Mouse (Mus musculus) adrenal gland, postnatal 10 days (tissue): ENCODE results near the gene Ssh2. TPM values are rescaled to one million over a fixed set of nuclear protein-coding genes. Genes with fewer than 3 reads are reported as not detected.

Experiments used
- DNase-seq: peaks from one replicate; pipeline ENCODE4 v3.0.0; 2021; ENCODE audit warnings: mixed read lengths
- total RNA-seq, 2 experiments: library from RNA; stranded (reverse); gene quantifications; 2 replicates each; pipeline ENCODE4 v1.2.3; 2021

Ssh2 gene
- total RNA-seq, 2 experiments from 2014 or later, result 32.6 to 38.0 TPM

DNA sequence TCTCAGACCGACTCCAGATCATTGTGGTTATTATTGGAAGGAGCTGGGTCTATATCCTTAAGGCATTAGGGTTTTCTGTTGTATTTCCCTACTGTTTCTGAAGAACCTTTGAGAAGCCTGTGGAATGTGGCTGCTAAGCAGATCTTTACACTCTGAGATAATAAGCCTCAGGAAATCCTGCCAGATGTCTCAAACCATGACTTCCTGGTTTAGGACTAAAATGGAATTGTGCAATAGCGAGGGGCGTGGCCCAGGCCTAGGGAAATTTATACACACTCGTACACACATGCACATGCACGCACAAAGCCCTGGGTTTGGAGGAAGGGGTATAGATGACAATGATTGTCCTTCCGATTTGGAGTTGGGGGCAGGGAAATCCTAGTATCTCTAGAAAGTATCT is 193.8 kb downstream of the Ssh2 start:
- DNase-seq, result peak; percentile 57

DNA sequence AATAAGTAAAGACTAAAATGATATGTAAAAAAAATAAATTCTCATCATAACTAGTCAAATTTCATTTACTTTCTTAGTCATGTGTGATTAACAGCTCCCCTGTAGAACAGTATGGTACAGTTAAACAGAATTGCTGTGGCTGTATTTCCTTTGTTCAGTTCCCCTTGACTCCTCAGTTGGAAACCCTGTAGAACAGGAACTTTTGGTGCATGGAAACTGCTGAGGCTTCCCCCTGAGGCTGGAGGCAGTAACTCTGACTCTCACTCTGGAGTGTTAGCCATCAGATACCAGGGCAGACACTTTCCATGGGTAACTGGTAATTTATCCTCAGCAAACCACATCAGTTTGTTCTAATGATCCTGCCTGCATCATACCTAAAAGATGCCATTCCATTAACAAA is 195.2 kb downstream of the Ssh2 start:
- DNase-seq, result no peak

DNA sequence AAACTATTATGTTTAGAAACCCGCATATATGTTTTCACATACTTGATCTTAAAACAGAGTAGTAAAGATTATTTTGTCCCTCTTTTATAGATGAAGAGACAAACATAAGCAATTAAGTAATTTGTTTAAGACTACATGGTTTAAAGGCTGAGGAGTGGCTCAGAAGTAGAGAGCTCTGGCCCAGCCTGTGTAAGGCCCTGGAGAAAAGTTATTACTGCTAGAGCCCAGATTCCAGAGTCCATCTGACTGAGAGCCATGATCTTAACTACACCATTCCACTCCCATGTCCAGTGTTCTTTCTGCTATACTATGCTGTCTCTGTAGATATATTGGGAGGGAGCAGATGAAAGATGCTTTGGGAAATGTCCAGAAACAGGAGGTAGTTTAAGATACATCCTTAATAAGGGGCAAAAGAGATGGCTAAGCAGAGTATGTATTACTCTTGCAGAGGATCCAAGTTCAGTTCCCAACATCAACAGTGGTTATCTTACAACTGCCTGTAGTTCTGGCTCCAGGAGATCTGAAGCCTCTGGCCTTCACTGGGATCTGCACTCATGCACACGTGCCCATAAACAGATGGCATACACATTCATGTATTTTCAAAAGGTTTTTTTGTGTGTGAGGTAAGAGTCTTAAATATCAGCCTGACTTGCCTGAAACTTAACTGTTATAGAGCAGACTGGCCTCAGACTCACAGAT is 198.2 kb downstream of the Ssh2 start:
- no peak for DNase-seq

DNA sequence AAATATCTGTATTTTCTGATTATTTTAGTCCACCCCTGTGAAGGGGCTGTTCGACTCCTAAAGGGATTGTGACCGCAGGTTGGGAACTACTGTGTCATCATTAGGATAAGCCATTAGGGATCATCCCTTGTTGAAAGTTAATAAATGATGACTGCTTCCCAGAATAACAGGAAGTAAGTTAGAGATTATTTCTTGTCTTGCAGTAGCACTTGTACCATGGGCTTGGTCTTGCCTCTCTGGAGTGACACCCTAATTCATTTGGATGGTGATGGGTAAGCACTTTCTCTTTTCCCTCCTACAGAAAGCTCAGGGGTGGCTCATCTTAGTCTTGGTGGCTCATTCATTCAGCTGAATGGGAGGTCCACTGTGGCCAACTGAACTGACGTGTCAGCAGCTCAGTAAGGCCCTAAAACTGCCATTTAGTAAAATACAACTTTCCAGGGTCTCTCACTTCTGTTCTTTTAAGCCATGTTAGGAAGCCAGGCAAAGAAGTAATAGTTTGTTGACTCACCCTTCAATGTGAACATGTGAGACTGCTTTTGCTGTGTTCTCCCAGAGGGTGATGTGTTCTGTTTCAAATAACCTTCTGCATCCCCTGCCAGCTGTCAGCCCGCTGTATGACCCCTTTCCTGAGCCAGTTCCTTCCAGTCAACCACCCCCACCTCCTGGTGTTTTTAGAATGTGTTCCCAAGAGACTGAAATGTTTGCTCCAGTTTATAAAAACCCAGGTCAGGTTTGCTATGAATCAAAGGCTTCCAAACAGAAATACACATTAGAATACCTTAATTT is 200.3 kb downstream of the Ssh2 start:
- peak; percentile 33 for DNase-seq

DNA sequence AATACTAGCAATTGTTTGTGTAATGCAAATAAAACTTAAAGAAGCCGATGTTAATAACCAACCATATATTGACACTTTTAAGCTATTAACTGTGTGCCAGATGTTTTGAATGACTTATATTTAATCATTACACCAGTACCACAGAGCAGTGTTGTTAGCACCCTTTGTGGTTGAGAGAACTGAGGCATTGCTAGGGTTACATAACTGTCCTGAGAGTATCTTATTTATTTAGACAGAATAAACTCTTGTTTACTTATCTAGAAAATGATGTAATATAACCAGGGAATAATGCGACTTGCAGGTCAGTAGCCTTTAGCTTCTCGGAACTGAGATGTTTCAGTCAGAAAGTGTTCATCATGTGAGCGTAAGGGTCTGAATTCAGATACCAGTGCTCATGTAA is 201.9 kb downstream of the Ssh2 start:
- DNase-seq, result no peak

DNA sequence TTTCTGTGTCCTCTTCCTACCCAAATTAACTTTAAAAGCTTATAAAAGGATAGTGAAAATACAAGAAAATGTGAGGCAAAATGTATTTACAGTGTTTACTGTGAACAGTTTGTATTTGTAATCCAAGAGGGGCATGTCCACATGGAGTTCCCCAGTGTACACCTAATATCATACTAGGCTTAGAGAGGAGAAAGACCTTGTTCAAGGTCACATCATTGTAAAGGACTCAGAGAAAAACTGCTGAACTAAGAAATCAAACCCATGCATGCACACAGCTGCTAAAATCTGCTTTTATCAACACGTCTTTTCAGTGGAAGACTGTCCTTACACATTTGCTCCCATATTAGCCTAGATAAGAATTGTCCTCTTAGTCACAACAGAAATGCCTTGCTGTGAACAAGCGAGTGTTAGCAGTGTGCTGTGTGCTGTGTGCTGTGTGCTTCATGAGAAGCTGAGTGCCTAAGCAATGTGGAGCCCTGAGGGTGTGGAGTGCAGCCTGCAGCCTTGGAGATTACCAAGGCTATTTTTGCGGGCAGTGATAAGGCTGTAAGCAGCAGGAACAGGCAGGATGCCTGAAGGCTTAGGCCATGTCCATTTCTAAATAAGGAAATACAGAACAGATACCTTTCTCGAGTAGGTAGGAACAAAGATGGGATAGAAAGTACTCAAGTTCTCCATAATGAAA is 207.2 kb downstream of the Ssh2 start:
- peak; percentile 20 for DNase-seq

DNA sequence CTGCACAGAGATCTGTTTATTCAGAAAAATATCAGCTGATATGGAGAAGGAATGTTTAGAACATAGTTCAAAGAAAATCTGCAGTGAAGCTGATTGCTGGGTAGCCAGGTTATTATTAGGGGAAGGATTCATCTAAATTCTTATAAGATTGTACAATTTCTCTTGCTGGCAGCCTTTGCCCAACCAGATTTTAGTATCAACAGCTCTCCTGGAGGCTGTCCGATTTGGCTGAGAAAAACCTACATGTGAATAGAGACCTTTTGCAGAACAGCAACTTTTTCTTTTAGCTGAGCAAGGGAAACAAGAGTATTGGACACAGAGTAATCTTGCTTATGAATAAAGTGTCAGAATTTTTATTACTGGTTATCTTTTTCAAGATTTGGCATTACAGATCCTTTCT is 212.4 kb downstream of the Ssh2 start:
- DNase-seq, result no peak

DNA sequence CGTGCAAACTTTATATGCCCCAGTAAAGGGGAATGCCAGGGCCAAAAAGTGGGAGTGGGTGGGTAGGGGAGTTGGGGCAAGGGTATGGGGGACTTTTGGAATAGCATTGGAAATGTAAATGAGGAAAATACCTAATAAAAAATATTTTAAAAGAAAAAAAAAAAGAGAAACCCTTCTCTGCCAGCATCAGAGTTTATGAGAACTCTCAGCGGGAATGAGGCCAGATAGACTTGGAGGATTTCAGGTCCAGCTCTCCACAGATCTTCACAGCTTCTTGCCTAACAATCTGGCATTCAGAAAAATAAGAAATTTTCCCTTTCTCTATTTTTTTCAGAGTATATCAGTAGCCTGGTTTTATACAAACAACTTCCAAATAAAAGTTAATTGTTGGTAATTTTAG is 220.9 kb downstream of the Ssh2 start:
- DNase-seq, result no peak

DNA sequence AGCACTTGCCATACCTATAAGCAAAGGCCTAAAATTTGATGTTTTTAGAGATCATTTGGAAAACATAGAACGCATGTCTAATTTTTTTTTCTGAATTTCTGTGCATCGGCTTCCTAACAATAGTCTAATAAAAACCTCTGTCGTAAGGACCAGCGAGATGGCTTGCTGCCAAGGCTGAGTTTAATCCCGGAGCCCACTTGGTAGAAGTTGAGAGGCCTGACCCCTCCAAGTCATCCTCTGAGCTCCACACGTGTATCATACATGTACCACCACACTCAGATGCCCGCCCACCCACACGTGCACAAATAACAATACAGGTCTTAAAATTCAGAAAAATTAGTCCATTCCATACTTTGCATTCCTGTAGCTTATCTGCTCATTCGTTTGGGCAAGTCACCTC is 224.0 kb downstream of the Ssh2 start:
- no peak for DNase-seq

DNA sequence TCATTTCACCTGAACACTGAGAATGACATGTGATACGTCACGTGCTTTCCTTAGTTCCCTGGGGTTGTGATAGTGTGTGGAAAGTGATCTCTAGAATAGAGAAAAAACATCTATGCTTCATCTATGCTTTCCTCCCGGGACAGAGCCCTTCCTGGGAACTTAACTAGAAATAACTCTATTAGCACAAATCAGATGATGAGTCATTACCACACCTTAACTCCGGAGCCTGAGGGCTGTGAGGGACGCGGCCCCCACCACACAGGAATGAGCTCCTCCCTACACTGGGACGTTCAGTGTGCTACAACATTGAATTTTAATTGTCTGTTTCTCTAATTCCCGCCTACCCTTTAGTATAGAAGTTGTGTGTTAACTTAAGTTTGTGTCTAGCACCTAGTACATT is 224.9 kb downstream of the Ssh2 start:
- no peak for DNase-seq

DNA sequence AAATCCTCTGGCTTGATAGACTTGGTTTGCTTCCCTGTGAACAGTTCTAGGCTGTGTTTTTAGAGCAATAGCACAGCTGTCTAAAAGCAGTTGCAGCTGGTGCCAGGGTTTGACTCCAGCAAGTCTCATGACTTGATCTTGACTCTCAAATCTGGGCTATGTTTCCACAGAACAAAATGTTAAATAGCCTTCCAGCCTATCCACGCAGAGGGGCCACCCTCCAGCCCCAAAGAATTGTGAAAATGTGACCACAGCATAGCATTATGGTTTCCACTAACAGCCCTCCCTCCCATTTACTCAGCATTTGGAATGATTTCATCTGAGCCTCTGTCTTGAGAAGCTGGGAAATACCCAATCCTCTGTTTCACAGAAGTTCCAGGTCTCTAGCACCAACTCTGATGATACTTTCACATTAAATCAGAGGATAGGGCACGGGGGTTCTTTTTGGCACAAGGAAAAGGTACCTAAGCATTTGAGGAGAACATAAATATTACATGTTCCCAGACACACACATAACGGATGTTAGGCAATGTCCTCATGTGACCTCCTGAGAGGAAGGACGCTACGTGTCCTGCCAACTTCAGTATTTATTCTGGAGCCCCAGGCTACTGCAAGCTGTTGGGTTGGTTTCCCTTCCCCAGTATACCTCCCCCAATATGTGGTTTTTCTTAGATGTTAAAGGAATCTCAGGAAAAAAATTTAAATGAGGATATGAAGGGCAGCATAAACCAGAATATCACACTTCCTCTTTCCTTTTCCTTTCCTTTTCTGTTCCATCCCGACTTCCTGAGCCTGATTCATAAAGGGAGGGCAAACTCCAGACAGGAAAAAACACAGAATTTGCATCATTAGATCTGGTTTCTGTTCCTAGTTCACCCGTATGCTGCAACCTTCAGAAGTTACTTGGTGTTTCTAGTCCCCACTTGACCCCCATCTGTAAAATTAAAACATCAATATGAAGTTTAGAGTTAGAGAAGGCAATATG is 226.4 kb downstream of the Ssh2 start:
- DNase-seq, result peak; percentile 56

DNA sequence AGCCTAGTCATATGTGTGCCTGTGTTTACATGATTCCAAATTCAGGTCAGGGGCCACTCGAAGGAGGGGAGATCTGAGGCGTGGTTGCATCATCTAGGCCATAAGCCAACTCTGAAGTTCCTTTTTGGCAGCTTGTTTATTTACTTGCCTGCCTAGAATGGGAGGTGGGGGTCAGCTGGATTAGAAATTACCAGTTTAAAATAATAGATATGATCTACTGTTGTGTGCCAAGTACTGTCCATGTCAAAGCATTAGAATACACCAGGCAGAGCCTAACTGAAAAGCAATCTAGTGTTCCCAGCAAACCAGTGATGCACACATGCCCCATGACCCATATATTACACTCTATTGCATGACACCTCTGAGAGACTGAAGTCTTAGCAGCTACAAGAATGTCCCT is 228.9 kb downstream of the Ssh2 start:
- DNase-seq, result peak; percentile 61

DNA sequence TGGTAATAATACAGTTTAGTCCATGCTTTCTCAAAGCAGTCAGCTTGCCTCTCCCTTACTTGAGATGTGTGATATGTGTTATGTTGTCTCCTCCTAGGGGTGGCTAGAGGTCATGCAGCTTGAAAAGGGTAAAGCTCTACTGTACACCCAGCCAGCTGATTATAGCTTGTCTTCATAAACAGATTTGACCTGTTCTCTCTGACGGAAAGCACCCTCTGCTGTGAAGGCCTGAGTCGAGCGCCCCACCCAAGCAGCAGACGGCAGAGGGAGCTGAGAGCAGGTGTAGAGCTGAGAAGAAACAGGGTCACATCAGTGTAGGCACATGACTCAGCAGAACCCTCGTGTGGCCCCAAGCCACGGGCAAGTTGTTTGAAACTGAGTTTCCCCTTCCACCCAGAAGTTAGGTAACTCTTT is 230.5 kb downstream of the Ssh2 start:
- peak; percentile 59 for DNase-seq

DNA sequence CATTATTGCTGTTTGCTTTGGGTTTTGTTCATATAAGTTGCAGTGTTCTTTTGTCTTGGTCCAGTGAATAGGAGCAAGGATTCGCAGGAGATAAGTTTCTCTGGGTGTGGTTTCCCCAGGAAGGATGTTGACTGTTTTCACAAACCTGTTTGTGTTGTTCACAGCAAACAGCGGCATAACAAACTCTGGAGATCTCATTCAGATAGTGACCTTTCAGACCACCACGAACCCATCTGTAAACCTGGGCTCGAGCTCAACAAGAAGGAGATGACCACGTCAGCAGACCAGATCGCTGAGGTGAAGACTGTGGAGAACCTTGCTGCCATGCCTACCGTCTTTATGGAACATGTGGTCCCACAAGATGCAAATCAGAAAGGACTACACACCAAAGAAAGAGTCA is 233.1 kb downstream of the Ssh2 start:
- no peak for DNase-seq

DNA sequence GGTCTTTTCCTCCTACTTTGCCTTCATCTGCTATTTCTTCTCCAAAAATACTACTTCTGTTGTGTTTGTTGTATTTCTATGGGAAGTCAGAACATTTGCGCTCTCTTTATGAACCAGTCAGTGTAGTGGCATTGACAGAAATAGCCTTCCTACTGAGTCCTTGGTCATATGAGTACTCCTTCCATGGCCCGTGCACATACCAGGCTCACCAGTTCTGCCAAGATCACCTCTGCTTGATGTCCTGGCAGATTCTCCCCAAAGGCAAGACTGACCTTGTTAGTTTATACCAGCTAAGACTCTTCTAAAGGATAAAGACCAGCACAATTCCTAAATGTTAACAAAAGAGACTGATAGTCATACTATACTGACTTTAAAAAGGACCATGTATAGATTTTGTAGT is 235.6 kb downstream of the Ssh2 start:
- DNase-seq, result no peak

DNA sequence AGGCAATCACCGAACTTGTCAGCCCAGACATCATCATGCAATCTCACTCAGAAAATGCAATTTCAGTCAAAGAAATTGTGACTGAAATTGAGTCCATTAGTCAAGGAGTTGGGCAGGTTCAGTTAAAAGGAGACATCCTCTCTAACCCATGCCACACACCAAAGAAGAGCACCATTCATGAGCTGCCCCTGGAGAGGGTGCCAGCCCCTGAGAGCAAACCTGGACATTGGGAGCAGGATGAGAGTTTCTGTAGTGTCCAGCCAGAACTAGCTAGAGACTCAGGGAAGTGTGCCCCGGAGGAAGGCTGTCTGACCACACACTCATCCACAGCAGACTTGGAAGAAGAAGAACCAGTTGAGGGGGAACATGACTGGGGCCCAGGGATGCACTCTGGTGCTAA is 237.3 kb downstream of the Ssh2 start:
- DNase-seq, result no peak

DNA sequence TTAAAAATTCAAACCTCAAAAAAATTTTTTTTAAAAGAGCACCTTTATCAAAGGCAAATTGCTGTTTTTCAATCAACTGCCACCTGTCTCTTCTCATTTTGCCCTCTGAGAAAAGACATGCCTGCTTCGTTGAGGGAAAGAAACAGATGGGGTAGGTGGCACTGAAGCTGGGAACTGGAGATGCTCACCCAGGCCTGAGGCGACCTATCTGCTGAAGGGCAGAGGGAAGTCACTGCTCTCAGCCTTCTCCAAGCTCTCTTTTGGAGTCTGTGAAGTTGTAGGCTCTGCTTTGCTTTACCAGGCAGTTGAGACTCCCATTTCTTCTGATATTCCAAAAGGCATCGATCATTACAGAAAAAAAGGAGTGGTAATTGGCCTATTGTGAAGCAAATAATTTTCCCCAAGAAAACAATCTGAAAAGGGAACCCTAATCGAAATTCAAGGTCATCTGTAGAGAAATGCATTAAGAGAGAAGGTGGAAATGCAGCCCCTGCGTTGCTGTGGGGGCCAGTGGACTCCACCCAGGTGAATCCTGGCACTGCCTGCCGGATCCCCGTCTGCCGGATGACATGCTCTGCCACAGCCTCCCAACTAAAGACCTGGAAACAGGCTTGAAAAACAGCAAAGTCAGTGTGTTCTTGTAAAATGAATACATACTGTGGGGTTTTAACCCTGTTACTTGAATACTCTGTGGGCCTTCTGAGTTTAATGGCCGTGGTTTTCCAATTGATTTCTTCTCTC is 239.9 kb downstream of the Ssh2 start:
- no peak for DNase-seq

DNA sequence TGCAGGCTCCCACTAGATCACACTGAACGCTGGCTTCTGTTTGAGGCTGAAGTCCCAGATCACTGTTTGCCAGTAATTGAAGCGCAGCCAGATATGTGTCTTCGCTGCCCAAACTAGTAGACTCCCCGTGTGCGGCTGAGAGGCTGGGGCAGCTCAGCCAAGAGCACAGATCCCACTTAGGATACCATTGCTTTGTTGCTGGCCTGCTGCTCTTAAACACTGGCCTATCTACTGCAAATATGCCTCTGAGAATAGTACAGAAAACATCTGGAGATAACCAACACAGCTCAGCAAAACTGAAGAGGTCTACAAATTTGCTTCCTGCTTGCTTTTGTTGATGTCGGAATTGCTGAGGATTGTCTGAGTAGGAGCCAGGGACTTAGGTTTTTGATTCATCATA is 240.8 kb downstream of the Ssh2 start:
- no peak for DNase-seq

DNA sequence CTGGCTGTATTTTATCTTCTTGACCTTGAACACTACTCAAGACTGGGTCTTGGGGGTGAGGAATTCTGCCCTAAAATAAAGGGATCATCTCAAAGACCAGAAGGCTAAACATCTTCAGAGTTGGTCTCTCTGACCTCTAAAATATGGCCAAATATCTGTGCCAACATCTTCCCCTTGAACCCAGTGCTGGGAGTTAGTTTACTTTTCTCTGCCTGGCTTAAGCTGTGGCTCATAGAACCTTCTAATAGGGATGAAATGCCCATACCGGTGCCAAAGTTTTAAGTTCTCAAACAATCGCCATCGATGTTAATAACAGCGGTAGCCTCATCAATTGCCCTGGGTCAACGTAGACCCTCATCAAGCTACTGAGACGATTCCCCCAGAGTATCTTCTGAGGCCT is 245.8 kb downstream of the Ssh2 start:
- no peak for DNase-seq

DNA sequence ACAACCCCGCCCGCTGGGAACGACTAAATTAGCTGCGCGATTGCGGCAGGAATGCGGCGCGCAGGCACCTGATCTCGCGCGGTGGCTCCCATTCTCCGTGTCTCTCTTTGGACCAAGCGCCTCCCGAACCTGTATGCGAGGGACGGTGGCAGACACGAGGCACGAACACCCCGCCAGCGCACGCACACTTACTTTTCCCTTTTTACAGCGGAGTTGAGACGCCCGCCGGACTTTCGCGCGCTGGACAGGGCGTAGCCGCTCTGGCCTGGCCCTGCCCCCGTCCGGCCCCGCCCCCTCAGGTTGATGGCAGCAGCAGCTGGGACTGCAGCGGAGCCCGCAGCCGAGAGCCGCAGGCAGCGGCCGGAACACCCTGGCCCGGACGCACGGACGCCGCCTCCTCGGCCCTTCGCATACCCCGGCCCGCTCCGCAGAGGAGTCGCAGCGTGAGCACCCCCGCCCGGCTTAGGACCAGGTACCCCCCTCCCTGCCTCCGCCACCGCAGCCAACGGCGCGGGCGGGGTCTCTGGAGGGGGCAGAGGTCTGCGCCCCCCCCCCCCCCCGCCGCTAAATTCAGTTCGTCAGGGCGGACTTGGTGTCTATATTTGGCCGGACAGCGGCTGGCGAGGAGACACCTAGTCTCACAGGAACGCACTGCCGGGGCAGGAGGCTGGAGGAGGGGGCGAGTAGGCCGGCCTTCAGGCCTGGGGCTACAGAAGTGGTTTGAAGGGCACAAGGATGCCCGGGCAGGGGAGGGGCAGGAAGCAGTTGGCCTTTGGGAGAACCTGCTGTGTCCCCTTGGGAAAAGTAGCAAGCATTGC is 246.4 kb downstream of the Ssh2 start, which contains the start of gene Coro6:
Gene Coro6, plus strand, starts transcription at position 129 of the 818 bp plus-strand sequence.
- peak; percentile 90 for DNase-seq

DNA sequence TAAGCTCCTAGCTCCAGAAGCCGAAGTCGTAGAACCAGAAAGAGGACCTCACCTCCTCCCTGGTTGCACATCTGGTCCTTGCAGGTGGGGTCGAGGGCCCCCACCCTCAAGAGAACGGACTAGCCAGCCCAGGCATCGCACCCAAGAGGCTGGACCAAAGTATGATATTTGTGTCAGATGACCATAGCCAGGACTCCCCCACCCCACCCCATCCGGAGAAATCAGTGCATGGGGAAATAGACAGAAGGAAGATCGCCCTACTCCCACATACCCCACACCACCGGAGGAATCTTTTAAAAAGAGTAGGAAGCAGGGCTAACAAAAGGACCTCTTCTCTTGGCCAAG is 247.0 kb downstream of the Ssh2 start:
- DNase-seq, result no peak
